Mouse (Mus musculus): ENCODE measurements around the gene Gpatch2. TPM values are rescaled to one million over a fixed set of nuclear protein-coding genes. Genes with fewer than 3 reads are reported as not detected.

The Gpatch2 gene
- 19.4 TPM for polyA plus RNA-seq (2015; fragmentation: Illumina TruSeq; extraction: RNeasy Lipid Tissue Mini Kit (QIAGEN cat#74804); ENCODE audit: insufficient read depth, low replicate concordance)

GRCm38 (mm10) chr1:187215181-187216116 is at the start of gene Gpatch2, which contains the start of gene Spata17:
TSS of gene Gpatch2 (plus strand) at chr1:187215508.
TSS of gene Spata17 (minus strand) at chr1:187215465.

Other genes starting within 250 kb of the Gpatch2 start
- gene D1Pas1, start 248.1 kb upstream of the Gpatch2 start, polyA plus RNA-seq (2015; fragmentation: Illumina TruSeq; extraction: RNeasy Lipid Tissue Mini Kit (QIAGEN cat#74804); ENCODE audit: insufficient read depth, low replicate concordance): not detected
- gene Spata17, start within 50 bp of the Gpatch2 start, polyA plus RNA-seq (2015; fragmentation: Illumina TruSeq; extraction: RNeasy Lipid Tissue Mini Kit (QIAGEN cat#74804); ENCODE audit: insufficient read depth, low replicate concordance): not detected